Mouse (Mus musculus) CH12.LX (cell line): ENCODE results near the gene Itpk1.

Experiments used
- MAX ChIP-seq: IDR thresholded peaks from 2 replicates; pipeline ENCODE4 v1.6.1; 2011; ENCODE audit warnings: low read length, improper control_type of control experiment
- SMC3 ChIP-seq: IDR thresholded peaks from 2 replicates; pipeline ENCODE4 v1.6.1; 2011; ENCODE audit warnings: low read depth, low read length, improper control_type of control experiment
- TCF12 ChIP-seq: IDR thresholded peaks from 2 replicates; pipeline ENCODE4 v1.6.1; 2014; ENCODE audit warnings: low read depth, mild to moderate bottlenecking, inconsistent platforms, low read length, improper control_type of control experiment

- TF ChIP-seq SMC3, result no peak
- no peak for TF ChIP-seq TCF12
- TF ChIP-seq MAX, result no peak
Measured at GRCm38 (mm10) chr12:102540278-102540677, 164.5 kb downstream of the Itpk1 start.
